Mouse (Mus musculus): ENCODE data around the gene Cog5. TPM values are rescaled to one million over a fixed set of nuclear protein-coding genes. Genes with fewer than 3 reads are reported as not detected.
"Not testable (repeated sequence)": the region's sequence is repeated elsewhere in the genome, so short reads cannot be mapped to it uniquely, and the experiment has no call there.

Cog5 gene
- 7.6 and 7.7 TPM in 2 replicates for polyA plus RNA-seq (2015; fragmentation: Nextera tagmentation; extraction: Ambion mirVana)

GRCm38 (mm10) chr12:31654197-31654964 lies at the start of gene Cog5, which contains the start of gene Dus4l:
Cog5 (plus strand) TSS chr12:31654869.
Dus4l (minus strand) TSS chr12:31654826.
- Histone ChIP-seq H3K9me3 (replicated peaks; ENCODE audit: control insufficient read depth, low read length) (no peaks in the 10 kb centered on the region), H3K9ac (ENCODE audit: low read depth, low read length) (peak within 1 kb of the TSS; percentile 80), H3K4me1 (ENCODE audit: control insufficient read depth, low read depth, low read length) (peaks cover 6% of the 10 kb centered on the region), H3K36me3 (ENCODE audit: control insufficient read depth, insufficient read depth) (no peaks in the 10 kb centered on the region), H3K4me2 (ENCODE audit: low read depth, low read length) (peak within 1 kb of the TSS; percentile 80), H3K27ac (ENCODE audit: low read length) (peak within 1 kb of the TSS; percentile 74), H3K27me3 (ENCODE audit: control insufficient read depth, insufficient read depth, low read depth, low read length) (no peaks in the 10 kb centered on the region), H3K4me3 (ENCODE audit: low read depth, low read length) (peak within 1 kb of the TSS; percentile 92)
- under 1% methylated on average over 47 of the region's 47 CpGs for WGBS (ENCODE audit: insufficient replicate concordance)
- peak; percentile 95 for ATAC-seq (ENCODE audit: low read depth)

GRCm38 (mm10) chr12:31604894-31605293 lies 49.8 kb upstream of the Cog5 start:
- no peaks in the 10 kb centered on the region for H3K36me3 ChIP-seq (ENCODE audit: control insufficient read depth, insufficient read depth)
- H3K9me3 ChIP-seq (replicated peaks; ENCODE audit: control insufficient read depth, low read length): no peaks in the 10 kb centered on the region
- H3K4me3 ChIP-seq (ENCODE audit: low read depth, low read length): no peak overlapping the region
- no peaks in the 10 kb centered on the region for H3K27me3 ChIP-seq (ENCODE audit: control insufficient read depth, insufficient read depth, low read depth, low read length)
- H3K4me2 ChIP-seq (ENCODE audit: low read depth, low read length): no peak overlapping the region
- H3K9ac ChIP-seq (ENCODE audit: low read depth, low read length): no peak overlapping the region
- H3K4me1 ChIP-seq (ENCODE audit: control insufficient read depth, low read depth, low read length): no peaks in the 10 kb centered on the region
- WGBS (ENCODE audit: insufficient replicate concordance): 75% methylated on average over 3 of the region's 3 CpGs
- ATAC-seq (ENCODE audit: low read depth): no peak
- H3K27ac ChIP-seq (ENCODE audit: low read length): no peak overlapping the region

- no peak for ATAC-seq (ENCODE audit: low read depth)
- Histone ChIP-seq H3K4me3 (ENCODE audit: low read depth, low read length) (no peak overlapping the region), H3K4me2 (ENCODE audit: low read depth, low read length) (no peak overlapping the region), H3K36me3 (ENCODE audit: control insufficient read depth, insufficient read depth) (no peaks in the 10 kb centered on the region), H3K9ac (ENCODE audit: low read depth, low read length) (no peak overlapping the region), H3K9me3 (replicated peaks; ENCODE audit: control insufficient read depth, low read length) (no peaks in the 10 kb centered on the region), H3K27ac (ENCODE audit: low read length) (no peak overlapping the region), H3K4me1 (ENCODE audit: control insufficient read depth, low read depth, low read length) (no peaks in the 10 kb centered on the region), H3K27me3 (ENCODE audit: control insufficient read depth, insufficient read depth, low read depth, low read length) (no peaks in the 10 kb centered on the region)
- WGBS (ENCODE audit: insufficient replicate concordance): 60% methylated on average over 3 of the region's 3 CpGs
These were observed 46.5 kb upstream of the Cog5 start for GRCm38 (mm10) chr12:31608138-31608537.

GRCm38 (mm10) chr12:31613353-31613752 lies 41.3 kb upstream of the Cog5 start:
- WGBS (ENCODE audit: insufficient replicate concordance): 69% methylated on average over 4 of the region's 4 CpGs
- Histone ChIP-seq H3K4me3 (ENCODE audit: low read depth, low read length) (no peak overlapping the region), H3K4me1 (ENCODE audit: control insufficient read depth, low read depth, low read length) (no peaks in the 10 kb centered on the region), H3K9ac (ENCODE audit: low read depth, low read length) (no peak overlapping the region), H3K4me2 (ENCODE audit: low read depth, low read length) (no peak overlapping the region), H3K27me3 (ENCODE audit: control insufficient read depth, insufficient read depth, low read depth, low read length) (no peaks in the 10 kb centered on the region), H3K27ac (ENCODE audit: low read length) (no peak overlapping the region), H3K9me3 (replicated peaks; ENCODE audit: control insufficient read depth, low read length) (no peaks in the 10 kb centered on the region), H3K36me3 (ENCODE audit: control insufficient read depth, insufficient read depth) (peaks cover 4% of the 10 kb centered on the region)
- ATAC-seq (ENCODE audit: low read depth): no peak

- WGBS (ENCODE audit: insufficient replicate concordance): 81% methylated on average over 8 of the region's 8 CpGs
These were observed 34.6 kb upstream of the Cog5 start for GRCm38 (mm10) chr12:31620106-31620505.

GRCm38 (mm10) chr12:31625016-31625415 lies 29.7 kb upstream of the Cog5 start:
- Histone ChIP-seq H3K27me3 (ENCODE audit: control insufficient read depth, insufficient read depth, low read depth, low read length) (no peaks in the 10 kb centered on the region), H3K9ac (ENCODE audit: low read depth, low read length) (no peak overlapping the region), H3K36me3 (ENCODE audit: control insufficient read depth, insufficient read depth) (no peaks in the 10 kb centered on the region), H3K27ac (ENCODE audit: low read length) (no peak overlapping the region), H3K4me3 (ENCODE audit: low read depth, low read length) (no peak overlapping the region), H3K4me1 (ENCODE audit: control insufficient read depth, low read depth, low read length) (no peaks in the 10 kb centered on the region), H3K9me3 (replicated peaks; ENCODE audit: control insufficient read depth, low read length) (no peaks in the 10 kb centered on the region), H3K4me2 (ENCODE audit: low read depth, low read length) (no peak overlapping the region)
- ATAC-seq (ENCODE audit: low read depth): no peak
- WGBS (ENCODE audit: insufficient replicate concordance): 81% methylated on average over 1 of the region's 1 CpGs

More at GRCm38 (mm10) chr12:31620106-31620505, 34.6 kb upstream of the Cog5 start:
- no peak for ATAC-seq (ENCODE audit: low read depth)
- Histone ChIP-seq H3K9ac (ENCODE audit: low read depth, low read length) (no peak overlapping the region), H3K36me3 (ENCODE audit: control insufficient read depth, insufficient read depth) (peaks cover 4% of the 10 kb centered on the region), H3K27ac (ENCODE audit: low read length) (no peak overlapping the region), H3K27me3 (ENCODE audit: control insufficient read depth, insufficient read depth, low read depth, low read length) (no peaks in the 10 kb centered on the region), H3K4me2 (ENCODE audit: low read depth, low read length) (no peak overlapping the region), H3K4me3 (ENCODE audit: low read depth, low read length) (no peak overlapping the region), H3K4me1 (ENCODE audit: control insufficient read depth, low read depth, low read length) (no peaks in the 10 kb centered on the region), H3K9me3 (replicated peaks; ENCODE audit: control insufficient read depth, low read length) (no peaks in the 10 kb centered on the region)

- not testable (repeated sequence) for H3K4me1 ChIP-seq (ENCODE audit: control insufficient read depth, low read depth, low read length); H3K27ac ChIP-seq (ENCODE audit: low read length); H3K27me3 ChIP-seq (ENCODE audit: control insufficient read depth, insufficient read depth, low read depth, low read length); H3K9me3 ChIP-seq (replicated peaks; ENCODE audit: control insufficient read depth, low read length); H3K9ac ChIP-seq (ENCODE audit: low read depth, low read length); H3K36me3 ChIP-seq (ENCODE audit: control insufficient read depth, insufficient read depth); ATAC-seq (ENCODE audit: low read depth); H3K4me3 ChIP-seq (ENCODE audit: low read depth, low read length); H3K4me2 ChIP-seq (ENCODE audit: low read depth, low read length)
- 76% methylated on average over 9 of the region's 9 CpGs for WGBS (ENCODE audit: insufficient replicate concordance)
These were observed 26.3 kb upstream of the Cog5 start for GRCm38 (mm10) chr12:31628396-31628795.

GRCm38 (mm10) chr12:31633970-31634342 lies 20.7 kb upstream of the Cog5 start:
- Histone ChIP-seq H3K36me3 (ENCODE audit: control insufficient read depth, insufficient read depth) (no peaks in the 10 kb centered on the region), H3K27ac (ENCODE audit: low read length) (peak overlapping the region; percentile 50), H3K4me3 (ENCODE audit: low read depth, low read length) (peak overlapping the region; percentile 75), H3K4me2 (ENCODE audit: low read depth, low read length) (peak overlapping the region; percentile 95), H3K9me3 (replicated peaks; ENCODE audit: control insufficient read depth, low read length) (no peaks in the 10 kb centered on the region), H3K27me3 (ENCODE audit: control insufficient read depth, insufficient read depth, low read depth, low read length) (no peaks in the 10 kb centered on the region), H3K4me1 (ENCODE audit: control insufficient read depth, low read depth, low read length) (peaks cover 6% of the 10 kb centered on the region), H3K9ac (ENCODE audit: low read depth, low read length) (peak overlapping the region; percentile 83)
- WGBS (ENCODE audit: insufficient replicate concordance): under 1% methylated on average over 13 of the region's 13 CpGs
- peak; percentile 55 for ATAC-seq (ENCODE audit: low read depth)
